Comparison of ENCODE assay signal across 8 mouse cellular contexts in genomic region chr8:69654358-69654981, GRCm38 (mm10). TPM values are rescaled to one million over a fixed set of nuclear protein-coding genes. Genes with fewer than 3 reads are reported as not detected.
DNase-seq lines count a peak whose midpoint lies in the region; ATAC-seq lines count a peak whose summit lies in the region.

Zfp964 (plus strand) TSS chr8:69654479.

- peak within 1 kb of the TSS; percentile 75 for H3K4me3 ChIP-seq in hindbrain, embryonic 16.5 days (ENCODE audit: low read length)
- H3K4me3 ChIP-seq in macrophage (ENCODE audit: inconsistent target) = peak within 1 kb of the TSS; percentile 9; the same call in 1 of the 2 replicates

- peak within 1 kb of the TSS; percentile 85 for H3K9ac ChIP-seq in hindbrain, embryonic 16.5 days (ENCODE audit: low read depth, low read length)

- no peaks in the 10 kb centered on the region for H3K27me3 ChIP-seq in hindbrain, embryonic 16.5 days (replicated peaks; ENCODE audit: control insufficient read depth, insufficient read depth, low read length)

- 0% methylated on average over 54 of the region's 55 CpGs for WGBS in hindbrain, embryonic 16.5 days
- WGBS in macrophage (ENCODE audit: missing documents) = 2% methylated on average over 51 of the region's 55 CpGs

- H3K79me2 ChIP-seq in macrophage (ENCODE audit: inconsistent target) = no peaks in the 10 kb centered on the region

- peak; percentile 99 for ATAC-seq in hindbrain, embryonic 16.5 days

- no peaks in the 10 kb centered on the region for H3K36me3 ChIP-seq in hindbrain, embryonic 16.5 days (ENCODE audit: control insufficient read depth, insufficient read depth, low read length)
- no peaks in the 10 kb centered on the region for H3K36me3 ChIP-seq in macrophage (ENCODE audit: inconsistent target)

- DNase-seq in WW6 (ENCODE audit: low read depth, low spot score) = peak; percentile 87
- DNase-seq in cerebellum, postnatal 4 days (ENCODE audit: low spot score in 2 of 2) = peak; percentile 88 to 91
- DNase-seq in gastrocnemius, adult 18-20 months (ENCODE audit: low spot score) = peak; percentile 94
- peak; percentile 94 to 95 for DNase-seq in left cerebral cortex, adult 18-20 months (ENCODE audit: low spot score in 2 of 2)
- DNase-seq in right cerebral cortex, adult 18-20 months = peak; percentile 96
- peak; percentile 75 for DNase-seq in urinary bladder, postnatal 10 days (ENCODE audit: low spot score)

- peak within 1 kb of the TSS; percentile 73 for H3K4me2 ChIP-seq in hindbrain, embryonic 16.5 days (ENCODE audit: low read length)

- 0 out of 2 replicates have a peak, but pooled peaks cover 2% of the 10 kb centered on the region for H3K9me3 ChIP-seq in hindbrain, embryonic 16.5 days (ENCODE audit: control insufficient read depth, low read length)

- peak within 1 kb of the TSS; percentile 90 for H3K27ac ChIP-seq in hindbrain, embryonic 16.5 days (ENCODE audit: low read depth, low read length)
- H3K27ac ChIP-seq in macrophage = no peak within 1 kb of the TSS

- H3K4me1 ChIP-seq in hindbrain, embryonic 16.5 days (ENCODE audit: control insufficient read depth, insufficient read depth, low read depth, low read length) = peaks cover 5% of the 10 kb centered on the region

RNA-seq across cellular contexts. Expression of gene Zfp964, which starts in this region (rescaled TPM):
- under 1 TPM; 0.53 to 0.88 TPM for total RNA-seq in gastrocnemius, adult 18-20 months (2021)
- 2.1 and 2.3 TPM in 2 replicates for polyA plus RNA-seq in hindbrain, embryonic 16.5 days (2015; fragmentation: Nextera tagmentation; extraction: Ambion mirVana)
- total RNA-seq in left cerebral cortex, adult 18-20 months (2021) = 1 to 10 TPM; 3.1 to 4.9 TPM
- total RNA-seq in macrophage (2018; cell fraction: chromatin; rRNA removed) = 1 to 10 TPM in 17 of 26 experiments, under 1 TPM in 9; 0.37 to 8.5 (median 1.8) TPM
- total RNA-seq in macrophage (2018; cell fraction: cytosol; rRNA removed) = under 1 TPM; 0.07 to 0.87 (median 0.28) TPM
- 1 to 10 TPM in 13 of 26 experiments, under 1 TPM in 13; 0.18 to 4.9 (median 1.1) TPM for total RNA-seq in macrophage (2018; cell fraction: nucleus; rRNA removed)
- 0.38 to 0.52 TPM (median 0.46 TPM) in 3 replicates for polyA plus RNA-seq in macrophage (2018)

Comparison
In these comparisons a context has a peak if more than half of its experiments do, and no peak if none do; other contexts are left out.
1. Peak in DNase-seq in gastrocnemius, adult 18-20 months; RNA of the gene not detected or under 1 TPM.